Mouse (Mus musculus) thymus, postnatal 4 days (tissue): Measurements from ENCODE around the gene Olfr804.

Source experiments
- DNase-seq: peaks from one replicate; pipeline ENCODE4 v3.0.0; 2021

Olfr804 gene

GRCm38 (mm10) chr10:129702910-129703309 lies at the start of gene Olfr804:
Gene Olfr804, plus strand, starts transcription at chr10:129703210.
- DNase-seq: no peak

- no peak for DNase-seq
These were observed 45.6 kb upstream of the Olfr804 start, which contains the start of gene Olfr800 for GRCm38 (mm10) chr10:129657394-129657793. Gene Olfr800, plus strand, starts transcription at chr10:129657694.

- no peak for DNase-seq
These were observed 29.2 kb upstream of the Olfr804 start, which contains the start of gene Olfr801 for GRCm38 (mm10) chr10:129673765-129674164. Gene Olfr801, minus strand, starts transcription at chr10:129673865.

GRCm38 (mm10) chr10:129688069-129688468 lies 14.9 kb upstream of the Olfr804 start, which contains the start of gene Olfr802:
Gene Olfr802, minus strand, starts transcription at chr10:129688169.
- no peak for DNase-seq

- DNase-seq: no peak
These were observed 8.8 kb upstream of the Olfr804 start, which contains the start of gene Olfr803 for GRCm38 (mm10) chr10:129694186-129694585. Gene Olfr803, minus strand, starts transcription at chr10:129694286.

GRCm38 (mm10) chr10:129729275-129729674 lies 26.3 kb downstream of the Olfr804 start, which contains the start of gene Olfr805:
Gene Olfr805, minus strand, starts transcription at chr10:129729375.
- no peak for DNase-seq

GRCm38 (mm10) chr10:129741821-129742220 lies 38.8 kb downstream of the Olfr804 start, which contains the start of gene Olfr806:
Gene Olfr806, minus strand, starts transcription at chr10:129741921.
- DNase-seq: no peak

GRCm38 (mm10) chr10:129757693-129758092 lies 54.7 kb downstream of the Olfr804 start, which contains the start of gene Olfr807:
Gene Olfr807, minus strand, starts transcription at chr10:129757793.
- DNase-seq: no peak
